Mouse (Mus musculus) heart, embryonic 12.5 days (tissue): ENCODE data around the gene Pou2f2. TPM values are rescaled to one million over a fixed set of nuclear protein-coding genes. Genes with fewer than 3 reads are reported as not detected.
A peak's percentile ranks its signal among the peaks of the same experiment; 100 is the strongest.

Experiments
- ATAC-seq: fragments of 200-750 bp; cut with Nextera tagmentation; 2 replicates; pipeline ENCODE4 v1.8.0; 2017; ENCODE audit warnings: moderate TSS enrichment, moderate library complexity; ENCODE audit not compliant: insufficient number of reproducible peaks, low FRiP score
- H3K27ac ChIP-seq: fragments of 300-500 bp; sonication (generic); 2 replicates; pipeline ENCODE4 v1.5.1; 2016; ENCODE audit warnings: mild to moderate bottlenecking, moderate library complexity; ENCODE audit not compliant: poor library complexity, severe bottlenecking
- H3K27me3 ChIP-seq: fragments of 300-500 bp; sonication (generic); replicated peaks from 2 replicates; pipeline ENCODE4 v1.6.1; 2016; ENCODE audit warnings: mild to moderate bottlenecking, moderate library complexity
- H3K36me3 ChIP-seq: fragments of 300-500 bp; sonication (generic); 2 replicates; pipeline ENCODE4 v1.6.1; 2016; ENCODE audit warnings: mild to moderate bottlenecking, moderate library complexity
- H3K4me1 ChIP-seq: fragments of 300-500 bp; sonication (generic); replicated peaks from 2 replicates; pipeline ENCODE4 v1.6.1; 2016; ENCODE audit warnings: mild to moderate bottlenecking
- H3K4me2 ChIP-seq: fragments of 300-500 bp; sonication (generic); 2 replicates; pipeline ENCODE4 v1.6.1; 2016; ENCODE audit warnings: mild to moderate bottlenecking, moderate library complexity
- H3K4me3 ChIP-seq: fragments of 300-500 bp; sonication (generic); 2 replicates; pipeline ENCODE4 v1.5.1; 2016; ENCODE audit warnings: mild to moderate bottlenecking
- H3K9ac ChIP-seq: fragments of 300-500 bp; sonication (generic); 2 replicates; pipeline ENCODE4 v1.6.1; 2016; ENCODE audit warnings: mild to moderate bottlenecking, moderate library complexity
- H3K9me3 ChIP-seq: fragments of 300-500 bp; sonication (generic); replicated peaks from 2 replicates; pipeline ENCODE4 v1.6.1; 2016; ENCODE audit warnings: mild to moderate bottlenecking, moderate library complexity
- WGBS: fragments of 180-500 bp; shearing (Covaris S2); methylation state at CpG from one replicate; pipeline ENCODE4 v1.1.7; 2016; 5-methylcytosine and 5-hydroxymethylcytosine counted together
- polyA plus RNA-seq: library from polyadenylated mRNA; unstranded; fragments of >200 nt; fragmentation: Nextera tagmentation; extraction: Ambion mirVana; gene quantifications from 2 replicates; pipeline ENCODE4 v1.2.1, GENCODE M21; 2016

The Pou2f2 gene
- polyA plus RNA-seq, 1 experiment from 2014 or later: 0.54 TPM

DNA sequence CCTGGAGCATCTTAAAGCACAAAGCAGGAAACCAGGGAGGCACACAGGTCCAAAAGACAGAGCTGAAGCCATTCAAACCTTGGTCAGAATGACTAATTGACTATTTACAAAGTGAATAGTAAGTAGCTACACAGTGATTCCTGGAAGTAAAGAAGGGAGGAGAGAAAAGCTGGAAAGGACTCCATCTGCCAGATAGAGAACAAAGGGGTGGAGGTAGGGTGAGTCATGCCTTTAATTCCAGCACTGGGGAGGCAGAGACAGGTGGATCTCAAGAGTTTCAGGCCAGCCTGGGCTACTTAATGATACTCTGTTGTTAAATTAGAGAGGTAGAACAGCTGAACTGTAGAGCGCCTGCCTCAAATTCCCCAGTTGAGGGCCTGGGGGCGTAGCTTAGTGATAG, 34.6 kb upstream of the Pou2f2 start:
- no peak overlapping the region for H3K4me3 ChIP-seq
- H3K9me3 ChIP-seq: no peaks in the 10 kb centered on the region
- ATAC-seq: no peak
- no peak overlapping the region for H3K27ac ChIP-seq
- no peak overlapping the region for H3K4me2 ChIP-seq
- 88% methylated on average over 2 of the region's 2 CpGs for WGBS
- H3K36me3 ChIP-seq: peaks cover 29% of the 10 kb centered on the region
- H3K9ac ChIP-seq: no peak overlapping the region
- H3K4me1 ChIP-seq: peaks cover 7% of the 10 kb centered on the region
- no peaks in the 10 kb centered on the region for H3K27me3 ChIP-seq

DNA sequence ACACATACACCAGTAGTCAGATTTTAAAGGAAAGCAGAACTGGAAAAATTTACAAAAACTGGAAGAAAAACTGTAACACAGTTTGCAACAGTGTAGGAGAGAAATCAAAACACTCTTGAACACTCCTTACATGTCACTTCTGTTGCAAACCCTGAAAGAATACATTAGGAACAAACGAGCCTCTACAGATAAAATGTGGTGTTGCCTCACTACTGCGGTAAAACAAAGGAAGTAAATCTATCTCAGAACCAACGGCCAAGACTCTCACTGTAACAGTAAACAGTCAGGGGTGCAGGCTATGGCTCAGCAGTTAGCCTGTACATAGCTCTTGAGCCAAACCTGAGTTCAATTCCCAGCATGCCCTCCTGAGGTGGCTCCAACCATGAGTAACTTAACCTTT, 33.6 kb upstream of the Pou2f2 start:
- H3K27me3 ChIP-seq: no peaks in the 10 kb centered on the region
- H3K4me3 ChIP-seq: no peak overlapping the region
- peaks cover 40% of the 10 kb centered on the region for H3K36me3 ChIP-seq
- no peak overlapping the region for H3K9ac ChIP-seq
- no peaks in the 10 kb centered on the region for H3K9me3 ChIP-seq
- H3K4me1 ChIP-seq: peaks cover under 1% of the 10 kb centered on the region
- no peak overlapping the region for H3K27ac ChIP-seq
- WGBS: 73% methylated on average over 3 of the region's 3 CpGs
- no peak for ATAC-seq
- no peak overlapping the region for H3K4me2 ChIP-seq

DNA sequence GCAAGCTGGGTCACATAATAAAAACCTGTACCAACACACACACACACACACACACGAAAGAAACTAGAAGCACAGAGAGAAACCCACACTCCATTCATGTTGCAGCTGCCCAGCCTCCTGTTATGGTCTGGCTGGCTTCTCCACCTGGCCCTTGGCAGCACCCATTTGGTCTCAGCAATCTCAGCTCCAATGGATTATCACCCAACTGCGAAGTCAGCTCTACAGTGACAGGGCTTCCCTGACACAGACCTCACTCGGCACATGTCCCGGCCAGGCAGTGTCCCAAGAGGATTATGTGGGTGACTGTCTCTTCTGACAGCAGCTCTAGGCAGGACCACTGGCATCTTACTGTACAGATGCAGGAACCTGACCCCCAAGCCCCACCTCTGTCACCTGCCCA, 31.0 kb upstream of the Pou2f2 start:
- Histone ChIP-seq H3K4me2 (no peak overlapping the region), H3K9ac (no peak overlapping the region), H3K27ac (no peak overlapping the region), H3K36me3 (peaks cover 42% of the 10 kb centered on the region), H3K4me3 (no peak overlapping the region), H3K4me1 (peaks cover 2% of the 10 kb centered on the region), H3K9me3 (no peaks in the 10 kb centered on the region), H3K27me3 (no peaks in the 10 kb centered on the region)
- ATAC-seq: no peak
- 78% methylated on average over 4 of the region's 4 CpGs for WGBS

DNA sequence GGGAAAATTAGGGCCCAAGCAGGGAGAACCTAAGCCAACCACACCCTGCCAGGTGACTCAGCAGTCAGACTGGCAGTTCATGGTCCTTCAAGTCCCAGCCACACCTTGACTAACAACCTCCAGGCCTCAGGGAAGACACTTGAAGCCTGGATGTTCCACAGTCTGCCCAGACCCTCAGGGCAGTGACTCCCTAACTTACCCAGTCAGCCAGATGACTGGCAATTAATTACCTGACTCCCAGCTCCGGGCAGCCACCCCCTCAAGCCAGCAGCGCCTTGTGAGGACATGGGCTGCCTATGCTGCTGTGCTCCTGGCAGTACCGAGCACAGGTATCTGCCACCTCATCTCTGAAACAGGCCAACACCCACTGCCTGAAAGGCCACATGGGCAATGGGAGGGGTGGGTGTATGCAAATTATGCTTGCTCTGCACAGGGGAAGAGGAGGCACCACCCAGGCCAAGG, 29.7 kb upstream of the Pou2f2 start:
- H3K36me3 ChIP-seq: peaks cover 40% of the 10 kb centered on the region
- H3K27ac ChIP-seq: no peak overlapping the region
- WGBS: 74% methylated on average over 3 of the region's 3 CpGs
- peaks cover 12% of the 10 kb centered on the region for H3K4me1 ChIP-seq
- no peak overlapping the region for H3K9ac ChIP-seq
- no peaks in the 10 kb centered on the region for H3K27me3 ChIP-seq
- ATAC-seq: peak; percentile 61
- H3K9me3 ChIP-seq: no peaks in the 10 kb centered on the region
- H3K4me3 ChIP-seq: no peak overlapping the region
- no peak overlapping the region for H3K4me2 ChIP-seq

DNA sequence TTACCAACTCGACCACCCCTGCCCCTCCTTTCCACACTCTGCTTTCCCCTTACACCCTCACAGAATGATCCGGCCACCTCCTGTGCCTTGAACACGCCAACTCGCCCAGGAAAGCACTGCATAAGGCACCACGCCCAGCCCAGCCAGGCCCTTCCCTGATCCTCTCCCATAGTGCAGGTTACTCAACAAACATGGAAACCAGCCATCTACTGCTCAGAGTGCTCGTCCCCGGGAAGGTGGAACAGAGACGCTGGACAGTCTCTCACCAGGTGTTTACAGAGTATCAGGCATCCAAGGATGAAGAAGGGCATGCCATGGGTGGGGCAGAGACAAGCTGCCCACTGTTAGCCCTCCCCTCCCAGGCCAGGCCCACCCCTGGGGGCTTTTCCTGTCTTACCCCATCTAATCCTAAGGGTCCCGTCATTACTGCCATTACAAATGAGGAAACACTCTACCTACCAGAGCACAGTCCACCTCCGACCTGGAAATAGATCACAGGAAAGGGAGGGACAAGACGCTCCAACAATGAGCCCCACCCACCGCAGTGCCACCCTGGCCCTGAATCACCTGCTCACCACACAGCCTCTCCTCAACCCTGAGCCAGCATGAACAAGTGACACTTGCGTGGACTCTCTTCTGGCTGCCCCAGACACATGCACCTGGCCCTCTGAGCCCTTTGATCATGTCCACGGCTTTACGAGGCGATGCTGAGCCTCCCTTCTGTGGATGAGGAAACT, 26.7 kb upstream of the Pou2f2 start:
- Histone ChIP-seq H3K9ac (no peak overlapping the region), H3K4me3 (no peak overlapping the region), H3K27me3 (no peaks in the 10 kb centered on the region), H3K36me3 (peaks cover 54% of the 10 kb centered on the region), H3K9me3 (no peaks in the 10 kb centered on the region), H3K4me1 (peaks cover 12% of the 10 kb centered on the region), H3K27ac (no peak overlapping the region), H3K4me2 (no peak overlapping the region)
- no peak for ATAC-seq
- WGBS: 91% methylated on average over 16 of the region's 16 CpGs

DNA sequence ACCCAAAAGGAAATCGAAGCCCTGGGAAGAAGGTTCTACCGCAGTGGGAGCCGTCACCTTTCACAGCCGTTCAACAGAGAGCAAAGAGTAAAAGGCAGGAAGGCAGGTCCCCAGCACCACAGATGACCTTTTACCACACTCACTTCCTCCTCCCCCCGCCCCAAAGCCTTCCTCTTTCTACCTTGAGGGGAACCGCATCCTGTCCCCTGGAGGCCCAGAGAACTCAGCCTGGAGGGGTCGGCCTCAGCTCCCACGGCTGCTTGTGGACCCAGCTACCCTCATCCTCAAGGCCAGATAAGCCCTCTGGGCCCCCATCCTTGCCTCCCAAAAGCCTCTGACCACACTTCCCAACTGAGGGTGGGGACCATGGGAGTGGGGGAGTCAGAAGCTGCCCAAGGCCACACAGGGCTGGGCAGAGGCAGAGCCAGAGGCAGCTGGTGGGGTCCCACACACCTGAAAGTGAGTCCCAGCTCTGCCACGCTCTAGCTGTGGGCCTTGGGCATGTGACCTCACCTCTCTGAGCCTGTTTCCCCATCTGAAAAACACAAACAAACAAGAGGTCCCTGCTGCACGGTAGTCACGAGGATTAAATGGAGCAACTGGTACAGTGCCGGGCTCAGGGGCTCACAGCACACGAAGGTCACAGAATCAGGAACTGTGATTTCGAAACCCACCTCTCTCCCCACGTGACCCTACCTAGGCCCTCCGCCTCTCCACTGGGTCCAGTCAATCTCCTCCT, 26.0 kb upstream of the Pou2f2 start:
- H3K36me3 ChIP-seq: peaks cover 47% of the 10 kb centered on the region
- H3K9me3 ChIP-seq: no peaks in the 10 kb centered on the region
- H3K4me1 ChIP-seq: peaks cover 12% of the 10 kb centered on the region
- H3K4me2 ChIP-seq: no peak overlapping the region
- H3K27me3 ChIP-seq: no peaks in the 10 kb centered on the region
- no peak overlapping the region for H3K27ac ChIP-seq
- H3K9ac ChIP-seq: peak overlapping the region; percentile 39; the same call in 1 of the 2 replicates
- no peak for ATAC-seq
- 71% methylated on average over 16 of the region's 16 CpGs for WGBS
- H3K4me3 ChIP-seq: no peak overlapping the region

DNA sequence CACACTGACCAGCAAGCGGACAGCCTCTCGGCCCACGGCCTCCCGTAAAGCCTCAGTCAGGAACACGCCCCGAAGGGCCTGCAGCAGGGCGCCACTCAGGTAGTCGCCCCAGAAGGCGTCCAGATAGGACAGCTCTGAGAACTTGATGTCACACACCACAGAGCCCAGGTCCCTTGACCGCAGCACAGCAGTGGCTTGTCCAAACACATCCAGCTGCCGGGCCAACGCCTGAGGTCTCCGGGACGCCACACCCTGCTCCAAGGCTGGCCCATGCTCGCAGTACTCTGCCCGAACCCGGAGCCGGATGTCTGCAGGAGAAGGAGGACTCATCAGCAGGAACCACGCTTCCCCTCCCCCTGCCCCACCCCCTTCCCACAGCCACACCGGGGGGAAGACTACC, 24.1 kb upstream of the Pou2f2 start:
- no peaks in the 10 kb centered on the region for H3K27me3 ChIP-seq
- no peak overlapping the region for H3K9ac ChIP-seq
- H3K9me3 ChIP-seq: peaks cover 4% of the 10 kb centered on the region; the same call in 1 of the 2 replicates
- no peak for ATAC-seq
- no peak overlapping the region for H3K4me3 ChIP-seq
- WGBS: 90% methylated on average over 20 of the region's 20 CpGs
- peaks cover 28% of the 10 kb centered on the region for H3K36me3 ChIP-seq
- no peak overlapping the region for H3K4me2 ChIP-seq
- peaks cover 12% of the 10 kb centered on the region for H3K4me1 ChIP-seq
- no peak overlapping the region for H3K27ac ChIP-seq

DNA sequence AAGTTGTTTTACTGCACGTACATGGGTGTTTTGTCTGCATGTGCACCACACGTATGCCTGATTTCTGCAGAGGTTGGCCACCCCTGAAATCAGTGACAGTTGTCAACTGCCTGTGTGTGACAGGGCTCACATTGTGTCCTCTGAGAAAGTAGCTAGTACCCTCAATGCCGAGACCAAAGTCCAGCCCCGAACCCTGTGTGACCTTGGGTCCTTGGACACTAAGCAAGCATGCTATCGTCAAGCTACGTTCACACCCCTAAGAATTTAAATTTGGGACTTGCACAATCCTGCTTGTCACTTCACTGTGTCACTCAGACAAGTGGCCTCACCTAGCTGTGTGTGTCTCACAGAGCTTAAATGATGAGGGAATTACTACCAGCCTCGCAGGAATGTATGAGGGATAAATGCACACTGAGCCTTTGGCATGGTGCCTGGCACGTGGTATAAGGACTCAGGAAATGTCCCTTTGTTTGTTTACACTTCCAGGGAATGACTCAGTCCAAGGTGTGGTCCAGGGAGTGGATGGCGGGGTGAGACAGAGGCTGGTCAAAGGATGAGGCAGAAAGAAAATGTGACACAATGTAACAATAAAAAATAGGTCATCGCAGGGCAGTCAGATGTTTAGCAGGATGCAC, 18.0 kb upstream of the Pou2f2 start:
- WGBS: 51% methylated on average over 10 of the region's 10 CpGs
- Histone ChIP-seq H3K4me2 (no peak overlapping the region), H3K27me3 (0 out of 2 replicates have a peak, but pooled peaks cover 11% of the 10 kb centered on the region), H3K4me1 (peaks cover 8% of the 10 kb centered on the region), H3K9me3 (peaks cover 4% of the 10 kb centered on the region; the same call in 1 of the 2 replicates), H3K27ac (no peak overlapping the region), H3K36me3 (peaks cover 8% of the 10 kb centered on the region; the same call in 1 of the 2 replicates), H3K9ac (no peak overlapping the region; the same call in 1 of the 2 replicates), H3K4me3 (no peak overlapping the region)
- 0 out of 2 replicates have a peak, but pooled peaks have one; percentile 45 for ATAC-seq

DNA sequence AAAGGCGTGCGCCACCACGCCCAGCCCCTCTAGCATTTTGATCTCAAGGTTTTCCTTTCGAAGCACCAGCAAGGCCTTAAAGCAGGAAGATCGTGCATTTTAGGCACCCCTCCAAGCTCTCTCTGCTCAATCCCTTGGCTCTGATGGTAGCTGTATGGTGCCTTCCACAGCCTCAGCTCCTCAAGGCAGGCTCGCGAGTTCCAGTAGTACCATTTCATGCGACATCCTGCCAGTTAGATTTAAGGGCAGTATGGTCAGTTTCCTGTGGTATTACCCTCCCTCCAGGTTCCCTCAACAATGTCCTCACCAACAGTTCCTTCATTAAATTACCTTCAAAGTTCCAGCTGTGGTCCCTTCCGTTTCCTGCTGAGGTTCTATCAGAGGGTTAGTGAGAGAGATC, 16.6 kb upstream of the Pou2f2 start:
- Histone ChIP-seq H3K4me2 (no peak overlapping the region), H3K27ac (no peak overlapping the region), H3K9ac (no peak overlapping the region), H3K4me3 (no peak overlapping the region), H3K4me1 (peaks cover 8% of the 10 kb centered on the region), H3K9me3 (peaks cover 4% of the 10 kb centered on the region; the same call in 1 of the 2 replicates), H3K36me3 (no peaks in the 10 kb centered on the region), H3K27me3 (peaks cover 13% of the 10 kb centered on the region; the same call in 1 of the 2 replicates)
- ATAC-seq: no peak
- WGBS: 80% methylated on average over 9 of the region's 9 CpGs

DNA sequence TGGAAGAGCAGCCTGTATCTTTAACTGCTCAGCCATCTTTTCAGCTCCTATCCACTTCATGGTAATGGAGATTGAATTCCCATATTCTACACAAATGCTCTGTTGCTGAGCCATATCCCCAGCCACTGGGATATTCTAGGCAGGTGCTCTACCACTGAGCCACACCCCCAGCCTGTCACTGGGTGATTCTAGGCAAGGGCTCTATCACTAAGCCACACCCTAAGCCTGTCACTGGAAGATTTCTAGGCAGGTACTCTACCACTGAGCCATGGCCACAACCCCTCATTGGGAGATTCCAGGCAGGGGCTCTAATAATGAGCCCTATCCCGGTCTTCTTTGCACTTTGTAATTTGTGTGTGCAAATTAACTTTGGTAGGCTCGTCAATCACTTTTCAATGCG, 15.6 kb upstream of the Pou2f2 start:
- Histone ChIP-seq H3K4me1 (peaks cover 8% of the 10 kb centered on the region), H3K9ac (no peak overlapping the region), H3K4me3 (no peak overlapping the region), H3K27ac (no peak overlapping the region), H3K4me2 (no peak overlapping the region), H3K36me3 (no peaks in the 10 kb centered on the region), H3K9me3 (peaks cover 4% of the 10 kb centered on the region; the same call in 1 of the 2 replicates), H3K27me3 (peaks cover 13% of the 10 kb centered on the region; the same call in 1 of the 2 replicates)
- 66% methylated on average over 3 of the region's 3 CpGs for WGBS
- ATAC-seq: 0 out of 2 replicates have a peak, but pooled peaks have one; percentile 61

DNA sequence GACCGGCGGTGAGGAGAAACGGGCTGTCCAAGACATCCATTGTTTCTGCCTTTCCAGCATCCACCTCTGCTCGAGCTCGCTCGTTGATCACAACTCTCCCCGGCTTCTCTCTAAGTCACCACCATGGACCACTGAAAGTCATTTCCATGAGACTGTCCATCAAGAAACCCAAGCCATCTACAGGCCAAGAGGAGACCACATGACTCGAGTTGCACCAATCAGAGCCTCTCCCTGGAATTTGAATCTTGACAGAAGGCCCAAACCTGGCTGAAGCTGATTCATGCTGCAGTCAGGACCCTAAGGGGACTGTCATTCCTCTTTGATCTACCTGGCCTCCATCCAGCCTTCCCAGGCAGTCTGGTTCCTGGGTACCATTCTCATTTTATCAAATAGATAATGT, 12.6 kb upstream of the Pou2f2 start:
- no peak overlapping the region for H3K9ac ChIP-seq
- 71% methylated on average over 8 of the region's 8 CpGs for WGBS
- no peak overlapping the region for H3K4me3 ChIP-seq
- H3K4me2 ChIP-seq: no peak overlapping the region
- no peaks in the 10 kb centered on the region for H3K4me1 ChIP-seq
- H3K27me3 ChIP-seq: peaks cover 19% of the 10 kb centered on the region
- no peaks in the 10 kb centered on the region for H3K9me3 ChIP-seq
- no peak for ATAC-seq
- no peak overlapping the region for H3K27ac ChIP-seq
- no peaks in the 10 kb centered on the region for H3K36me3 ChIP-seq
